Mouse (Mus musculus) embryonic facial prominence, embryonic 12.5 days (tissue): Measurements from ENCODE around the gene Megf11. TPM values are rescaled to one million over a fixed set of nuclear protein-coding genes. Genes with fewer than 3 reads are reported as not detected.
A peak's percentile ranks its signal among the peaks of the same experiment; 100 is the strongest.

Source experiments
- ATAC-seq: fragments of 200-750 bp; cut with Nextera tagmentation; 2 replicates; pipeline ENCODE4 v1.8.0; 2017; ENCODE audit not compliant: insufficient number of reproducible peaks, insufficient read depth, low FRiP score, low TSS enrichment
- H3K27ac ChIP-seq: fragments of 300-500 bp; sonication (generic); 2 replicates; pipeline ENCODE4 v1.5.1; 2016; ENCODE audit warnings: mild to moderate bottlenecking
- H3K27me3 ChIP-seq: fragments of 300-500 bp; sonication (generic); 2 replicates; pipeline ENCODE4 v1.6.1; 2016; ENCODE audit warnings: mild to moderate bottlenecking, moderate library complexity
- H3K36me3 ChIP-seq: fragments of 300-500 bp; sonication (generic); 2 replicates; pipeline ENCODE4 v1.6.1; 2016; ENCODE audit warnings: mild to moderate bottlenecking
- H3K4me1 ChIP-seq: fragments of 300-500 bp; sonication (generic); 2 replicates; pipeline ENCODE4 v1.6.1; 2016
- H3K4me2 ChIP-seq: fragments of 300-500 bp; sonication (generic); replicated peaks from 2 replicates; pipeline ENCODE4 v1.6.1; 2016; ENCODE audit warnings: mild to moderate bottlenecking, moderate library complexity
- H3K4me3 ChIP-seq: fragments of 300-500 bp; sonication (generic); 2 replicates; pipeline ENCODE4 v1.5.1; 2016; ENCODE audit warnings: mild to moderate bottlenecking
- H3K9ac ChIP-seq: fragments of 300-500 bp; sonication (generic); 2 replicates; pipeline ENCODE4 v1.6.1; 2016; ENCODE audit warnings: mild to moderate bottlenecking, moderate library complexity
- H3K9me3 ChIP-seq: fragments of 300-500 bp; sonication (generic); 2 replicates; pipeline ENCODE4 v1.6.1; 2016; ENCODE audit warnings: mild to moderate bottlenecking, moderate library complexity
- WGBS: fragments of 180-500 bp; shearing (Covaris S2); methylation state at CpG from one replicate; pipeline ENCODE4 v1.1.7; 2016; 5-methylcytosine and 5-hydroxymethylcytosine counted together
- polyA plus RNA-seq: library from polyadenylated mRNA; unstranded; fragments of >200 nt; fragmentation: Nextera tagmentation; extraction: Ambion mirVana; gene quantifications from 2 replicates; pipeline ENCODE4 v1.2.1, GENCODE M21; 2016

The Megf11 gene
- polyA plus RNA-seq, 1 experiment from 2014 or later = 1.2 TPM

DNA sequence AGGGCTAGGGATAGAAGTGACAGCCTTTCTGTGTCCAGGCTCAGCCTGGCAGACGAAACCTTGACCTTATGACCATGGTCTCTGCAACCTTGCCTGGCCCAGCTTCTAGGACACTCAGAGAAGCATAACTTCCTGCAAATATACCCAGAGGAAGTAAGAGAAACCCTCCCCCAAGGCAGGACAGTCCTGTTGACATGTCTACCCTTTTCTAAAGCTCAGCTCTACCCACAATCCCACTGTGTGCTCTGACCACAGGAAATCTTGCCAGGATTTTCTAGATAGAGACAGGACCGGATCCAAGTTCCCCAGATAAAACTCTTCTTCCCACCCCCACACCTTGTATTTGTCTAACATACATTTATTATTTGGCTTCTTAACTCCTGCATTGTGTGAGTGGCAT, 215.3 kb downstream of the Megf11 start:
- H3K9me3 ChIP-seq = no peaks in the 10 kb centered on the region
- no peak for ATAC-seq
- 62% methylated on average over 2 of the region's 2 CpGs for WGBS
- H3K4me1 ChIP-seq = peaks cover 14% of the 10 kb centered on the region
- H3K4me3 ChIP-seq = no peak overlapping the region
- H3K36me3 ChIP-seq = no peaks in the 10 kb centered on the region
- no peak overlapping the region for H3K27ac ChIP-seq
- H3K9ac ChIP-seq = no peak overlapping the region
- no peak overlapping the region for H3K4me2 ChIP-seq
- no peaks in the 10 kb centered on the region for H3K27me3 ChIP-seq

- no peak overlapping the region for H3K9ac ChIP-seq
- no peak overlapping the region for H3K4me2 ChIP-seq
- 88% methylated on average over 1 of the region's 1 CpGs for WGBS
- ATAC-seq = 0 out of 2 replicates have a peak, but pooled peaks have one; percentile 22
- H3K27ac ChIP-seq = no peak overlapping the region
- H3K9me3 ChIP-seq = no peaks in the 10 kb centered on the region
- peaks cover 21% of the 10 kb centered on the region for H3K4me1 ChIP-seq
- no peak overlapping the region for H3K4me3 ChIP-seq
- H3K27me3 ChIP-seq = no peaks in the 10 kb centered on the region
- H3K36me3 ChIP-seq = no peaks in the 10 kb centered on the region
Measured at GRCm38 (mm10) chr9:64602895-64603294, 217.5 kb downstream of the Megf11 start.

- no peaks in the 10 kb centered on the region for H3K36me3 ChIP-seq
- H3K4me1 ChIP-seq = peaks cover 21% of the 10 kb centered on the region
- no peak overlapping the region for H3K9ac ChIP-seq
- H3K27ac ChIP-seq = no peak overlapping the region
- no peak for ATAC-seq
- no peaks in the 10 kb centered on the region for H3K9me3 ChIP-seq
- H3K27me3 ChIP-seq = no peaks in the 10 kb centered on the region
- H3K4me3 ChIP-seq = no peak overlapping the region
- WGBS = 54% methylated on average over 7 of the region's 7 CpGs
- no peak overlapping the region for H3K4me2 ChIP-seq
Measured at GRCm38 (mm10) chr9:64604217-64604711, 218.8 kb downstream of the Megf11 start.

DNA sequence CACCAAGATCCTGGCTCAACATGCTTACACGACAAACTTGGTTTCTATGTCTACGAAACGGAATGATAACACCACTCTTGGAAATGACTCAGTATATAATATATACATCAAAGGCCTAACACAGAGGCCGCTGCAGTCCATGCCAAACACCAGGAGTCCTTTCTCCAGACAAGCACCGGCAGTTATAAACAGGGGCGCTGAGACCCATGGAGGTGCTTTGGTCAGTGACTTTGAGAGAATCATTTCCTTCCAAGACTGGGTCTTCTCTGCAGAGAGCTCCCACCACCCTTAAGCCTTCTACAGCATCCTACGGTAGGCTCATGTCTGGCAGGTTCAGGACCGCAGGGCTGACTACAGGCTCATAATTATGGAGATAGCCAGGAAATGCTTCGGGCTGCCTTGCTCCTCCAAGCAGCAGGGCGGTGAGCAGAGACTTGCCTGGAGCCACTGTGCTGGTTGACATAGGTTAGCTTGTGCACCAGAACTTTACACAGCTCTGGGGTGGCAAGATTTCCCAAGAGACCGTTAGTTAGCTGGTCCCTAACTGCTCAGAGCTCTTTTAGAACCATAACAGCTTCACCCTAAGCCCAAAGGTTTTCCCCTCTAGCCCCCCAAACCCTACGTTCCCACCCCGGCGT, 219.8 kb downstream of the Megf11 start:
- H3K9ac ChIP-seq = no peak overlapping the region
- H3K27me3 ChIP-seq = no peaks in the 10 kb centered on the region
- H3K4me1 ChIP-seq = peaks cover 23% of the 10 kb centered on the region
- no peak overlapping the region for H3K4me2 ChIP-seq
- no peak overlapping the region for H3K27ac ChIP-seq
- H3K36me3 ChIP-seq = no peaks in the 10 kb centered on the region
- WGBS = 78% methylated on average over 14 of the region's 14 CpGs
- ATAC-seq = no peak
- H3K4me3 ChIP-seq = no peak overlapping the region
- H3K9me3 ChIP-seq = no peaks in the 10 kb centered on the region

DNA sequence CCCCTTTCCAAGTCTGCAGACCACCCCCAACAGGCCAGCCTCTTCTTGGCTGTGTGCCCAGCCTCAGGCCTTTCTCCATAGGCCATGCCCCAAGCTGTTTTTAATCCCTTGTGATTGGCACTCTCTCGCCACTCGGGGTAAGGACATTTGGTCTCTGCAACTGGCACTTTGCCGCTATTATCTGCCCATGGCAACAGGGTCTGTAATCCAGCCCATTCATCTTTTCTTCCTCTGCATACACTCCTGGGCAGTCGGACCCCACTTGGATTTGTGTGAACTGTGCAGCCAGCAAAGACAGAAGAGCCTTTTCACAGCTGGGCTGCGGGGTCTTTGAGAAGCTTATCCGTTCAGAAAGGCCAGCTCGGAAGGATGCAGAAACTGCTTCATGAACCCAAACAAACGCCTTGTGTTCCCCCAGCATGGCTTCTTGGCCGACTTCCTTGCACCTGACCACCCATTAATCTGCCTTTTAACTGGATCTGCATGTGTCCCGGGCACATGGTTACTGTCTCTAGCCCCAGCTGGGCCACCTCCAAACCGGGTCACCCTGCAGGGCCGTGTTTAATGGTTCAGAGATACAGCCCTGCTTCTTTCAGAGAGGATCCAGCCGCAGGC, 220.4 kb downstream of the Megf11 start:
- 0 out of 2 replicates have a peak, but pooled peaks have one; percentile 41 for ATAC-seq
- H3K4me1 ChIP-seq = peaks cover 23% of the 10 kb centered on the region
- no peaks in the 10 kb centered on the region for H3K36me3 ChIP-seq
- H3K27ac ChIP-seq = no peak overlapping the region
- WGBS = 21% methylated on average over 13 of the region's 13 CpGs
- H3K27me3 ChIP-seq = no peaks in the 10 kb centered on the region
- no peaks in the 10 kb centered on the region for H3K9me3 ChIP-seq
- no peak overlapping the region for H3K4me3 ChIP-seq
- no peak overlapping the region for H3K4me2 ChIP-seq
- no peak overlapping the region for H3K9ac ChIP-seq

- no peaks in the 10 kb centered on the region for H3K9me3 ChIP-seq
- H3K4me3 ChIP-seq = no peak overlapping the region
- WGBS = 92% methylated on average over 1 of the region's 1 CpGs
- no peak for ATAC-seq
- H3K36me3 ChIP-seq = no peaks in the 10 kb centered on the region
- H3K4me1 ChIP-seq = peaks cover 25% of the 10 kb centered on the region
- H3K27ac ChIP-seq = no peak overlapping the region
- no peak overlapping the region for H3K9ac ChIP-seq
- H3K4me2 ChIP-seq = no peak overlapping the region
- no peaks in the 10 kb centered on the region for H3K27me3 ChIP-seq
Measured at GRCm38 (mm10) chr9:64607049-64607448, 221.6 kb downstream of the Megf11 start.

DNA sequence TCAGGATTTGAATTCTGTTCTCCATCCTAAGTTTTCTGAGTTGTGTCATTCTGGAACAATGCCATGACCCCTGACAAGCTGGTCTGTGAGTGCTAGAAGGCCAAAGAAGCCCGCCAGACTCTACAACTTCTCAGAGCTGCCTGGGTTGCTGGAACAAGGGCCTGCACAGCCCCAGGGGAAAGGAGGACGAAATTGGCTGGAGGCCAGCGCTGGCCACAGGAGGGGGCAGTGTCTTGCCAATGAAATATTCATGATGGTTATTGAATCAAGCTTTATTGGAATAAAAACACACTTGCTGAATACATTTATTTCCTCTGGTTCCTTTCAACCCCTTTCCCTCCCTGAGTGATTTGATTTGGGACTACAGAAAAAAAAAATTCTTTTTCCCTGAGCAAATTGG, 224.1 kb downstream of the Megf11 start:
- Histone ChIP-seq H3K27ac (no peak overlapping the region), H3K4me3 (no peak overlapping the region), H3K9ac (no peak overlapping the region), H3K27me3 (no peaks in the 10 kb centered on the region), H3K4me2 (no peak overlapping the region), H3K36me3 (no peaks in the 10 kb centered on the region), H3K4me1 (peaks cover 25% of the 10 kb centered on the region), H3K9me3 (no peaks in the 10 kb centered on the region)
- no peak for ATAC-seq
- 47% methylated on average over 3 of the region's 3 CpGs for WGBS

DNA sequence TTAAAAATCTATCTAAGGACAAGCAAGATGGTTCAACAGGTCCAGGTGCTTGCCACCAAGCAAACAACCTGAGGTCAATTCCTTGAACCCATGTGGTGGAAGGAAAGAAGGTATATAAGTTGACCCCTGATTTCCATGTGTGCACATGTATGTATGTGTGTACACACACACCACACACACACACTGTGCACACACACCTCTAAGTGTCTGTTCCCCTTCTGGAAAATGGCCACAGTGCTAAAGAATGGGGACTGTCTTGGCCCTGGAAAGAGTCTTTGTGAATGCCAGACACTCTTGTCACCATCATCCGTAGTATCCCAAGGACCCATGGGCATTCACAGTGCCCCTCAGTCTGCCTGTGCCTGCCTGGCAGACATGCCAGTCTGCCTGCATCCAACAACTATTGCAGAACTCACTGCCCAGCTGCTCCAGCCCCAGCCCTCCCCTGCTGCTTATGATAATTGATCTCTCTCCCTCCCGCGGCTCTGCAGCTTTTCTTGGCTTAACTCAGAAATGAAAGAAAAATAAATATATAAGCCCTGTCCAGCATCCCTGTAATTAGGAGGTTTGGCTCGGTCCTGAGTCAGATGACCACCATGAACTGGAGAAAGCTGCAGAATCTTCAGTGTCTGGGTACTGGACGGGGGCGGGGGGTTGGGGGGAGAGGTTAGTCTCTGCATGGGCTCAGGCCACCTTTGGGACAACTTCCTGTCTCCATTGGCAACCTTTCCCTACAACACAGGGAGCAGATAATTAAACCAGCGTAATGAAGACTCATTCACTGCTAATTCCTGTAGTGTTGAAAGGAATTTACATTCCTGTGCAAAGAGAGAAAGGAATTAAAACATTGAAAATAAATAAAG, 226.9 kb downstream of the Megf11 start:
- no peak overlapping the region for H3K4me2 ChIP-seq
- no peak for ATAC-seq

DNA sequence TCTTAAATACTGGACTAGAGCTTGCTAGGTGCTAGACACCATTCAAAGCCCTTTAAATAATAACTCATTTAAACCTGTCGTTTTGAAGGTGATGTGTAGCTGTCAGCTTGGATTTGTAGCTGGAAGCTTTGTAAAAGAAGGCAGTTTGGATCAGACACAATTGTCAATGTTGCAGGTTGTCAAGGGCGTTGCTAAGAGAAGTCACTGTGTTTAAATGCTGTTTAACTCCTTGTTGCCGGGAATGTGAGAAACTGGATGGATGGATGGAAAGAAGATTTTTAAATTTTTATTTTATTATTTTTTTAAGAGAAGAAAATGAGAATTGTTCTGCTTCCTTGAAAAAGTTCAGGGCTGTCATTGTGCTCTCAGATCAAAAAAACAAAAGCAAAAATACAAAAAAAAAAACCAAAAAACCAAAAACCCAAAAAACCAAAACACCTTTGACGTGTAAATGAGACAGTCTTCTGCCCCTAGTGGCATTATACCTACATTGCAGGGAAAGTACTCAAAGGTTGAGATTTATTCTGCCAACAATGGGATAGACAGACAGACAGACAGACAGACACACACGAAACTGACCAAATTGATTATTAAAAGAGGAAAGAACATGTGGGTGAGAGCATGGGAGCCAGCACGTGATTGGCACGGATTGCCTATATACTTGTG, 227.7 kb downstream of the Megf11 start:
- H3K4me2 ChIP-seq = no peak overlapping the region
- no peak for ATAC-seq
- WGBS = 50% methylated on average over 7 of the region's 7 CpGs
- H3K36me3 ChIP-seq = no peaks in the 10 kb centered on the region
- H3K9ac ChIP-seq = no peak overlapping the region
- H3K4me3 ChIP-seq = no peak overlapping the region
- peaks cover 11% of the 10 kb centered on the region for H3K4me1 ChIP-seq
- no peaks in the 10 kb centered on the region for H3K27me3 ChIP-seq
- no peak overlapping the region for H3K27ac ChIP-seq
- no peaks in the 10 kb centered on the region for H3K9me3 ChIP-seq

More for the DNA sequence above, 226.9 kb downstream of the Megf11 start:
- Histone ChIP-seq H3K4me3 (no peak overlapping the region), H3K4me1 (peaks cover 11% of the 10 kb centered on the region), H3K9ac (no peak overlapping the region), H3K27me3 (no peaks in the 10 kb centered on the region), H3K9me3 (no peaks in the 10 kb centered on the region), H3K36me3 (no peaks in the 10 kb centered on the region), H3K27ac (no peak overlapping the region)
- 13% methylated on average over 7 of the region's 7 CpGs for WGBS

DNA sequence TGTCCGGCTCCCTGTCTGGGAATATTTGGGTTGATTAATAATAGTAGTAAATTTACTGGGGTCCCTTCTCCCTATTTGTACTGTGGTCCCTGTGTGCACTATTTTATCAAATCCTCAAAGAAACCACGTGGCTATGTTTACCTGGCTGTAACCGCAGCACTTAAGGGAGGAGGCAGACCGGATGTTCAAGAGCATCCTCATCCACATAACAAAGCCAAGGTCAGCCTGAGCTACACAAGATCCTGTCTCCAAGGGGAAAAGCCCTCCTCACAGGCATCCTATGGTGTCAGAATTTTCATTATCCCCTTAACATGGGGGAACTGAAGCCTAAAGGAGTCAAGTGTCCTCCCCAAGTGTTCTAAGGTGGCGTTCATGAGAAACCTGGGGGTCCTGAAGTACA, 232.0 kb downstream of the Megf11 start:
- Histone ChIP-seq H3K4me1 (0 out of 2 replicates have a peak, but pooled peaks cover 3% of the 10 kb centered on the region), H3K9ac (no peak overlapping the region), H3K27me3 (no peaks in the 10 kb centered on the region), H3K36me3 (no peaks in the 10 kb centered on the region), H3K4me3 (no peak overlapping the region), H3K4me2 (no peak overlapping the region), H3K27ac (no peak overlapping the region), H3K9me3 (no peaks in the 10 kb centered on the region)
- ATAC-seq = no peak
- 55% methylated on average over 5 of the region's 5 CpGs for WGBS

- ATAC-seq = no peak
- Histone ChIP-seq H3K36me3 (no peaks in the 10 kb centered on the region), H3K27ac (no peak overlapping the region), H3K9ac (no peak overlapping the region), H3K4me2 (no peak overlapping the region), H3K9me3 (no peaks in the 10 kb centered on the region), H3K4me3 (no peak overlapping the region), H3K4me1 (no peaks in the 10 kb centered on the region), H3K27me3 (no peaks in the 10 kb centered on the region)
- 79% methylated on average over 3 of the region's 3 CpGs for WGBS
Measured at GRCm38 (mm10) chr9:64618433-64618832, 233.0 kb downstream of the Megf11 start.
